Mouse (Mus musculus): ENCODE results near the gene Ccdc158.

Ccdc158 gene

GRCm38 (mm10) chr5:92684715-92685460 is 9.8 kb upstream of the Ccdc158 start:
- DNase-seq (ENCODE audit: low read depth), result no peak

GRCm38 (mm10) chr5:92683871-92684475 is 8.9 kb upstream of the Ccdc158 start:
- DNase-seq (ENCODE audit: low read depth), result no peak

- no peak for DNase-seq (ENCODE audit: low read depth)
Observed at GRCm38 (mm10) chr5:92683351-92683807, 8.3 kb upstream of the Ccdc158 start, which contains the start of gene Shroom3. Gene Shroom3 (plus strand): TSS chr5:92683435.

- no peak for DNase-seq (ENCODE audit: low read depth)
Observed at GRCm38 (mm10) chr5:92682621-92683348, 7.7 kb upstream of the Ccdc158 start.

GRCm38 (mm10) chr5:92681861-92682260 is 6.8 kb upstream of the Ccdc158 start:
- DNase-seq (ENCODE audit: low read depth), result no peak

- peak; percentile 76 for DNase-seq (ENCODE audit: low read depth)
Observed at GRCm38 (mm10) chr5:92679441-92679840, 4.4 kb upstream of the Ccdc158 start.

GRCm38 (mm10) chr5:92675574-92675920 is 476 bp upstream of the Ccdc158 start:
- DNase-seq (ENCODE audit: low read depth), result no peak

GRCm38 (mm10) chr5:92666860-92667259 is 8.2 kb downstream of the Ccdc158 start:
- no peak for DNase-seq (ENCODE audit: low read depth)

GRCm38 (mm10) chr5:92664321-92664720 is 10.8 kb downstream of the Ccdc158 start:
- DNase-seq (ENCODE audit: low read depth), result peak; percentile 14

- peak; percentile 67 for DNase-seq (ENCODE audit: low read depth)
Observed at GRCm38 (mm10) chr5:92656256-92656655, 18.8 kb downstream of the Ccdc158 start.

- DNase-seq (ENCODE audit: low read depth), result no peak
Observed at GRCm38 (mm10) chr5:92640861-92641260, 34.2 kb downstream of the Ccdc158 start.

GRCm38 (mm10) chr5:92635891-92636290 is 39.2 kb downstream of the Ccdc158 start:
- DNase-seq (ENCODE audit: low read depth), result no peak

GRCm38 (mm10) chr5:92634916-92635315 is 40.2 kb downstream of the Ccdc158 start:
- DNase-seq (ENCODE audit: low read depth), result no peak

GRCm38 (mm10) chr5:92633526-92633925 is 41.5 kb downstream of the Ccdc158 start:
- DNase-seq (ENCODE audit: low read depth), result peak; percentile 17

- DNase-seq (ENCODE audit: low read depth), result no peak
Observed at GRCm38 (mm10) chr5:92627896-92628295, 47.2 kb downstream of the Ccdc158 start.

- DNase-seq (ENCODE audit: low read depth), result no peak
Observed at GRCm38 (mm10) chr5:92621883-92622282, 53.2 kb downstream of the Ccdc158 start.

- DNase-seq (ENCODE audit: low read depth), result no peak
Observed at GRCm38 (mm10) chr5:92612756-92613155, 62.3 kb downstream of the Ccdc158 start.

- no peak for DNase-seq (ENCODE audit: low read depth)
Observed at GRCm38 (mm10) chr5:92607492-92608229, 67.4 kb downstream of the Ccdc158 start.

GRCm38 (mm10) chr5:92604452-92605247 is 70.4 kb downstream of the Ccdc158 start:
- no peak for DNase-seq (ENCODE audit: low read depth)

GRCm38 (mm10) chr5:92602691-92603690 is 72.1 kb downstream of the Ccdc158 start, which contains the start of gene Stbd1:
Gene Stbd1 (plus strand): TSS chr5:92603041.
- peak; percentile 78 for DNase-seq (ENCODE audit: low read depth)

All from NIH3T3 (cell line).